Mouse (Mus musculus) heart, adult 9 months (tissue): ENCODE measurements around the gene Fbrsl1.

Experiments used
- DNase-seq, 2 experiments: peaks; one replicate each; pipeline ENCODE4 v3.0.0; 2022; ENCODE audit warnings: low spot score in 2 of 2

Gene Fbrsl1

GRCm38 (mm10) chr5:110415022-110415421, 33.3 kb downstream of the Fbrsl1 start:
- DNase-seq = no peak

- no peak for DNase-seq
Measured at GRCm38 (mm10) chr5:110413018-110413417, 35.3 kb downstream of the Fbrsl1 start.

GRCm38 (mm10) chr5:110410386-110410785, 37.9 kb downstream of the Fbrsl1 start:
- no peak for DNase-seq

- DNase-seq = no peak
Measured at GRCm38 (mm10) chr5:110408967-110409366, 39.3 kb downstream of the Fbrsl1 start.

GRCm38 (mm10) chr5:110406065-110406714, 42.1 kb downstream of the Fbrsl1 start:
- no peak for DNase-seq

- no peak for DNase-seq
Measured at GRCm38 (mm10) chr5:110403931-110404330, 44.4 kb downstream of the Fbrsl1 start.

GRCm38 (mm10) chr5:110402557-110402956, 45.7 kb downstream of the Fbrsl1 start:
- no peak for DNase-seq

GRCm38 (mm10) chr5:110401101-110401500, 47.2 kb downstream of the Fbrsl1 start:
- no peak for DNase-seq

- DNase-seq = no peak
Measured at GRCm38 (mm10) chr5:110395006-110395661, 53.2 kb downstream of the Fbrsl1 start.

GRCm38 (mm10) chr5:110392727-110393126, 55.6 kb downstream of the Fbrsl1 start:
- no peak for DNase-seq

- no peak for DNase-seq
Measured at GRCm38 (mm10) chr5:110390631-110391030, 57.7 kb downstream of the Fbrsl1 start.

GRCm38 (mm10) chr5:110387332-110387731, 61.0 kb downstream of the Fbrsl1 start:
- DNase-seq = no peak

- peak; percentile 38 to 58 for DNase-seq
Measured at GRCm38 (mm10) chr5:110386371-110387330, 61.7 kb downstream of the Fbrsl1 start.

- no peak for DNase-seq
Measured at GRCm38 (mm10) chr5:110385263-110385662, 63.0 kb downstream of the Fbrsl1 start.

- DNase-seq = no peak
Measured at GRCm38 (mm10) chr5:110384491-110384890, 63.8 kb downstream of the Fbrsl1 start.

- no peak for DNase-seq
Measured at GRCm38 (mm10) chr5:110379823-110380222, 68.5 kb downstream of the Fbrsl1 start.

GRCm38 (mm10) chr5:110379086-110379485, 69.2 kb downstream of the Fbrsl1 start:
- no peak for DNase-seq

- no peak for DNase-seq
Measured at GRCm38 (mm10) chr5:110378181-110378583, 70.1 kb downstream of the Fbrsl1 start.

GRCm38 (mm10) chr5:110376802-110377433, 71.4 kb downstream of the Fbrsl1 start:
- DNase-seq = peak in 1 of 2 experiments; percentile 45

- DNase-seq = no peak
Measured at GRCm38 (mm10) chr5:110363822-110364545, 84.3 kb downstream of the Fbrsl1 start.

GRCm38 (mm10) chr5:110363179-110363821, 85.0 kb downstream of the Fbrsl1 start:
- peak; percentile 56 to 68 for DNase-seq
